Mouse (Mus musculus) Patski (cell line): ENCODE data around the gene B4galt2. TPM values are rescaled to one million over a fixed set of nuclear protein-coding genes. Genes with fewer than 3 reads are reported as not detected.

Source experiments
- ATAC-seq: fragments of 100-300 bp; one replicate; pipeline ENCODE4 v1.8.0; 2021
- CTCF ChIA-PET: fragments of 350-600 bp; sonication (Branson Sonifier 250); formaldehyde crosslinking; loops from one replicate; lab custom pipeline; 2022; ENCODE audit warnings: inconsistent platforms; lab: Charles Lee
- POLR2A ChIA-PET: fragments of 350-600 bp; sonication (Branson Sonifier 250); formaldehyde crosslinking; loops from one replicate; lab custom pipeline; 2022; ENCODE audit warnings: antibody characterized with exemption, inconsistent platforms; lab: Charles Lee
- DNase-seq: peaks from one replicate; pipeline ENCODE4 v3.0.0-alpha.2; 2011; ENCODE audit warnings: low read depth, low spot score
- H3K27me3 ChIP-seq: fragments of 371-371 bp; one replicate; pipeline ENCODE4 v1.5.1; 2021
- CTCF ChIP-seq: fragments of 100-300 bp; IDR thresholded peaks from one replicate; pipeline ENCODE4 v1.5.1; 2021
- in situ Hi-C: fragments of 300-500 bp; cut with MboI; formaldehyde crosslinking; loops from 3 replicates; pipeline ENCODE4 v1.11.1; 2018; ENCODE audit warnings: low pct_unique_long_range_greater_than_20kb, mixed read lengths
- polyA plus RNA-seq: library from polyadenylated mRNA; unstranded; gene quantifications from one replicate; pipeline ENCODE4 v1.2.3, GENCODE M21; 2021

B4galt2 gene
- polyA plus RNA-seq, 1 experiment from 2014 or later: 26.0 TPM

DNA sequence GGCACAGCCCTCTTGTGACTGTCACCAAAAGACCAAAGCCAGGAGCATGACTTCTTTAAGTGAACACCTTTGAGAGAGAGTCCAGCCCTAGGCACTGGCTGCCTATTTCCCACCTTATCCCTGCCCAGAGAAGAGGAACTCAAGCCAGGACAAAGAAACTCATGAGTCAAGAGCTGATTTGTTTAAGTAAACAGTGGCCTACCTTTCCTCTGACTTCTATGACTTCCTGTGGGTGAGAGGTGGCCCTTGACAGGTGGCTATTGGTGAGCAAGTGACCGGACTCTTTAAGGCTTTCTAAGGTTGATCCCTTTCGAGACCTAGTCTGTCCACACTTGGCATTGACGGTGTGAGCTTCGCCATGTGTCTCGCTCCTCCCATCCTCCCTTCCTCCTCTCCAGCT lies 42.5 kb downstream of the B4galt2 start:
- DNase-seq (no peak), ATAC-seq (no peak)
- ChIA-PET POLR2A (no interaction called here), CTCF (interaction anchor here (1.5 kb wide), 1 partner anchor 15 kb away, joined by 4 read pairs; no protein-coding TSS in a partner anchor)
- in situ Hi-C loops: no loop called here
- no peaks in the 10 kb centered on the region for H3K27me3 ChIP-seq
- TF ChIP-seq CTCF: no peak

DNA sequence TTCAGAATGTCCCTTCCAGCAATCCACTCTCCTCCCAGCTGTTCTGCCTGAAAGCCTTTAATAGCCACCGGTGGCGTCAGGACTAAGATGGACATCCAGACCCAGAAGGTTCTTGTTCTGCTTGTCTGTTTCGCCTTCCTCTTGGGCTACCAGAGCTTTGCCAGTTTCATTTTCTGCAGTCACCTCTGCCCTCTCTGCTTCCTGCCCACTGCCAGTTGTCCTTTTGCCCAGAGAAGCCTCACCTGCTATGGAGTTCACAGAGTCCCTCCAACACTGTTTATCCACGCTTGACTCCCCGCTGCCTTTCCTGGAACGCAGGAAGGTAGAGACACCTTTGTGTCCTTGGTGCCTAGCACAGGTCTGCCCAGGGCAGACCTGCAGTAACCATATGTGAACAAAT lies 43.9 kb downstream of the B4galt2 start:
- DNase-seq: no peak
- no peak for ATAC-seq
- CTCF ChIA-PET: no interaction called here
- POLR2A ChIA-PET: no interaction called here
- in situ Hi-C loops: no loop called here
- no peaks in the 10 kb centered on the region for H3K27me3 ChIP-seq
- TF ChIP-seq CTCF: no peak

- POLR2A ChIA-PET: no interaction called here
- H3K27me3 ChIP-seq: no peaks in the 10 kb centered on the region
- TF ChIP-seq CTCF: no peak
- ATAC-seq (no peak), DNase-seq (no peak)
- in situ Hi-C loops: no loop called here
- CTCF ChIA-PET: interaction anchor here (1.4 kb wide), 1 partner anchor 22 kb away, joined by 4 read pairs; no protein-coding TSS in a partner anchor
Measured at GRCm38 (mm10) chr4:117837271-117837670, 46.0 kb downstream of the B4galt2 start.

GRCm38 (mm10) chr4:117836204-117836767 lies 47.0 kb downstream of the B4galt2 start:
- ChIA-PET CTCF (no interaction called here), POLR2A (interaction anchor here (0.6 kb wide), 1 partner anchor 318 kb away, joined by 4 read pairs; no protein-coding TSS in a partner anchor)
- ATAC-seq: peak; percentile 68
- no peak for TF ChIP-seq CTCF
- DNase-seq: peak; percentile 31
- H3K27me3 ChIP-seq: no peaks in the 10 kb centered on the region
- in situ Hi-C loops: no loop called here

- CTCF ChIA-PET: no interaction called here
- POLR2A ChIA-PET: no interaction called here
- no peak for DNase-seq
- in situ Hi-C loops: no loop called here
- peak; percentile 41 for ATAC-seq
- no peaks in the 10 kb centered on the region for H3K27me3 ChIP-seq
- TF ChIP-seq CTCF: no peak
Measured at GRCm38 (mm10) chr4:117835531-117836111, 47.7 kb downstream of the B4galt2 start.

GRCm38 (mm10) chr4:117834845-117835530 lies 48.3 kb downstream of the B4galt2 start:
- ATAC-seq: peak; percentile 36
- no peak for DNase-seq
- ChIA-PET CTCF (no interaction called here), POLR2A (no interaction called here)
- TF ChIP-seq CTCF: no peak
- no peaks in the 10 kb centered on the region for H3K27me3 ChIP-seq
- in situ Hi-C loops: loop anchor here (5.0 kb wide), 1 partner anchor 247 kb away; no protein-coding TSS in a partner anchor

DNA sequence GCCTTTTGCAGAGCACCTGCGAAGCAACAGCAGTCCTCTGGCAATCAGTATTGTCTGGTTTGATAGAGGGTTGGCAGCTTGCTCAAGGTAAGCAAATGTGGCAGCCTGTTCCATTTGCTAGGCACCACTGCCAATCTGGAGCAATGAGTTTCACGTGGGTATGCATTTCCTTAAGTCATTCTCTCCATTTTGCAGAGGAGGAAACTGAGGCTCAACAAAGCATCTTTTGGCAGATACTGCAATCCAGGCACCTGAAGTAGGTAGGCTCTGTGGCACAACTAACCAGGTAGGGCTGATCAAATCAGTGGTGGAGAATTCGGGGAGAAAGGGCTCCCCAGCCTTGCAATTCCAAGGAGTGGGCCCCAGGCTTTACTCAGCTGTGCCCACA lies 48.8 kb downstream of the B4galt2 start, which contains the start of gene Slc6a9:
Slc6a9 (plus strand) TSS at position 50 of the 388 bp plus-strand sequence.
- ChIA-PET POLR2A (no interaction called here), CTCF (no interaction called here)
- no peak for TF ChIP-seq CTCF
- ATAC-seq: no peak
- in situ Hi-C loops: loop anchor here (5.0 kb wide), 1 partner anchor 248 kb away; no protein-coding TSS in a partner anchor
- H3K27me3 ChIP-seq: no peaks in the 10 kb centered on the region
- DNase-seq: no peak

DNA sequence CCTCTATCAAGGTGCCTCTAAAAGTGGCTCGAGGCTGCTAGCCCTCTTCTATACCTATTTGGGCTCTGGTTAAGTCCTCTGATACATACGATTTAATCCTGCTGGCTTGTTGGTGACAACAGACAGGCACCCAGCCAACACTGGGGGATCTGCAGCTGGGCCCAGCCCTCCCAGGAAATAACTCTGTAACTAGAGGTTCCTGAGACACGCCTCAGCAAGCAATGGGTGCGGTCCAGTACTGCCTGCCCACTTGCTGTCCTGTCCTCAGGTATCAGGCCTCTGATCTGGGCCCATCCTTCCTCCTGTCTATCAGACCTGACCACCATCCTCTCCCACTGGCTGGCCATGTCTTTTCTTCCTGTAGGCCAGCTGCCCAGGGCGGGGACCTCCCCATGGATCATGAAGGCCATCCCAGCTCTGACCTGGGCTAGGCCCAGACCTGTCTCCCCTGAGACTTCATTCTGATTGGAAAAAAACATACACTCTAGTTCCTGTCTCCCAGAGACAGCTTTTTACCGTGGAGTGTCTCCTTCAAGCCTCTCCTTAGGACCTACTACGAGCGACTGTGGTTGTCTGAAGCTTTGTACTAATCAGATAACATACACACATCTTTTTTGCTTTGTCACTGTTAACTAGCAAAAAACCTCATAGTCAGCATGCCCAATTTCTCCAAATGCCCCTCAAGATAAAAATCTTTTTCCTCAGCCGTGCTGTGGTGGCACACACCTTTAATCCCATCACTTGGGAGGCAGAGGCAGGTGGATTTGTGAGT lies 51.2 kb downstream of the B4galt2 start:
- ATAC-seq (no peak), DNase-seq (no peak)
- TF ChIP-seq CTCF: no peak
- in situ Hi-C loops: loop anchor here (5.0 kb wide), 1 partner anchor 250 kb away; no protein-coding TSS in a partner anchor
- no peaks in the 10 kb centered on the region for H3K27me3 ChIP-seq
- POLR2A ChIA-PET: no interaction called here
- CTCF ChIA-PET: interaction anchor here (1.0 kb wide), 1 partner anchor 35 kb away, joined by 3 read pairs; no protein-coding TSS in a partner anchor

- CTCF ChIA-PET: interaction anchor here (1.0 kb wide), 1 partner anchor 35 kb away, joined by 3 read pairs; no protein-coding TSS in a partner anchor
- POLR2A ChIA-PET: no interaction called here
- in situ Hi-C loops: loop anchor here (5.0 kb wide), 1 partner anchor 251 kb away; no protein-coding TSS in a partner anchor
- DNase-seq (no peak), ATAC-seq (no peak)
- no peak for TF ChIP-seq CTCF
- H3K27me3 ChIP-seq: peaks cover 4% of the 10 kb centered on the region
Measured at GRCm38 (mm10) chr4:117831499-117831898, 51.8 kb downstream of the B4galt2 start.

DNA sequence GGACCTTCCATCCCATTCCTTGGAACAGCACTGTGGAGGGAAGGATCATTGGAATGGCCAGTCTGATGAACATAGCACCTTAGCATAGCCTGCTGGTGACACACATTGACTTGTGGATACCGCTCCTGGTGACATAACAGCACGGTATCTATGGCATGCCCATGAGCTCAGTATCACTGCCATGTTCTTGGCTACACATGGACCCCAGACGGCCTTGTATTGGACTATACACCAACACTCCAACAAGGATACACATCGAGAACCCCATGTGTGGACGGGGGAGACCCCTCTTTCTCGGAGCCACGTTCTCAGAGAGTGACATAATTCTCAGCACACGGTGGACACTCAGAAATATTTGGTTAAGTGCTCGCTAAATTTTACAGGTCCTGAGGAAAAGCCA lies 52.5 kb downstream of the B4galt2 start:
- in situ Hi-C loops: loop anchor here (5.0 kb wide), 1 partner anchor 252 kb away; no protein-coding TSS in a partner anchor
- H3K27me3 ChIP-seq: peaks cover 9% of the 10 kb centered on the region
- ATAC-seq: no peak
- DNase-seq: no peak
- CTCF ChIA-PET: interaction anchor here (1.2 to 2.4 kb wide), 2 partner anchors 26 to 28 kb away, joined by 3 to 8 read pairs; no protein-coding TSS in a partner anchor
- POLR2A ChIA-PET: no interaction called here
- no peak for TF ChIP-seq CTCF
